ENCODE assay signal across 7 mouse cellular contexts in the genomic region with DNA sequence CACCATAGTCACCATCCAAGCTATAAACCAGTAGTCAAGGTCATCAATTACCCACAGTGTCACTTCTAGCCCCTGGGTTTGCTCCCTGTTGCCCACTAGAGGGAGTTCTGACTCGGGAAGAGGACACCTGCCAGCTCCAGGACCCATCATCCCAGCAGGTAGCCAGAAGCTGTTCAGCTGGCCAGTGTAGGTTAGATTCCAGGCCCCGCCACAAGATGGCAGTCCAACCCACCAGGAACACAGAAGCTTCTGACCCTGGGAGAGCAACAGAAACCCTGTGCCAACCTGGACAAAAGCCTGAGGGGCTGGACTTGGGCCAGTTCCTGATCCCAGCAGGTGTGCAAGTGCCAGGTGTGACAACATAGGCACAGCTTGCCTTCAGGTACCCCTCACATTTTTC. TPM values are rescaled to one million over a fixed set of nuclear protein-coding genes. Genes with fewer than 3 reads are reported as not detected.
DNase-seq lines count a peak whose midpoint lies in the region; ATAC-seq lines count a peak whose summit lies in the region.

No protein-coding gene starts in this region.

- peaks cover 13% of the 10 kb centered on the region for H3K27me3 ChIP-seq in hindbrain, embryonic 16.5 days (replicated peaks; ENCODE audit: control insufficient read depth, insufficient read depth, low read length)
- peaks cover 43% of the 10 kb centered on the region for H3K27me3 ChIP-seq in midbrain, embryonic 13.5 days

- H3K4me1 ChIP-seq in hindbrain, embryonic 16.5 days (ENCODE audit: control insufficient read depth, insufficient read depth, low read depth, low read length) = peaks cover 12% of the 10 kb centered on the region
- H3K4me1 ChIP-seq in midbrain, embryonic 13.5 days (replicated peaks) = peaks cover 24% of the 10 kb centered on the region

- no peak overlapping the region for H3K4me3 ChIP-seq in hindbrain, embryonic 16.5 days (ENCODE audit: low read length)
- no peak overlapping the region for H3K4me3 ChIP-seq in midbrain, embryonic 13.5 days (replicated peaks)

- DNase-seq in NIH3T3 (ENCODE audit: low read depth) = peak; percentile 78
- DNase-seq in c-Kit-positive CD71-positive TER-119-positive erythroid progenitor cells, embryonic 14.5 days (ENCODE audit: low spot score) = peak; percentile 23
- DNase-seq in forelimb bud, embryonic 11.5 days (ENCODE audit: low read depth, low spot score) = peak; percentile 74
- DNase-seq in left cerebral cortex, adult 18-20 months (ENCODE audit: low spot score in 2 of 2) = peak; percentile 84 to 88
- DNase-seq in spleen, adult 18-20 months = peak; percentile 67 to 80

- WGBS in hindbrain, embryonic 16.5 days = 0% methylated on average over 2 of the region's 2 CpGs
- WGBS in midbrain, embryonic 13.5 days = 0% methylated on average over 2 of the region's 2 CpGs

- no peaks in the 10 kb centered on the region for H3K9me3 ChIP-seq in hindbrain, embryonic 16.5 days (ENCODE audit: control insufficient read depth, low read length)
- H3K9me3 ChIP-seq in midbrain, embryonic 13.5 days = no peaks in the 10 kb centered on the region

- no peak overlapping the region for H3K27ac ChIP-seq in hindbrain, embryonic 16.5 days (ENCODE audit: low read depth, low read length)
- no peak overlapping the region for H3K27ac ChIP-seq in midbrain, embryonic 13.5 days

- peak; percentile 43 for ATAC-seq in hindbrain, embryonic 16.5 days
- ATAC-seq in midbrain, embryonic 13.5 days = peak; percentile 31

- H3K4me2 ChIP-seq in hindbrain, embryonic 16.5 days (ENCODE audit: low read length) = no peak overlapping the region
- no peak overlapping the region for H3K4me2 ChIP-seq in midbrain, embryonic 13.5 days (replicated peaks)

- no peak overlapping the region for H3K9ac ChIP-seq in hindbrain, embryonic 16.5 days (ENCODE audit: low read depth, low read length)
- H3K9ac ChIP-seq in midbrain, embryonic 13.5 days (replicated peaks) = no peak overlapping the region

- no peaks in the 10 kb centered on the region for H3K36me3 ChIP-seq in hindbrain, embryonic 16.5 days (ENCODE audit: control insufficient read depth, insufficient read depth, low read length)
- H3K36me3 ChIP-seq in midbrain, embryonic 13.5 days = no peaks in the 10 kb centered on the region

RNA-seq across cellular contexts. Expression of a gene that starts 3.2 kb away (rescaled TPM):
- 13.4 and 14.5 TPM in 2 replicates for polyA plus RNA-seq in hindbrain, embryonic 16.5 days (2015; fragmentation: Nextera tagmentation; extraction: Ambion mirVana)
- total RNA-seq in left cerebral cortex, adult 18-20 months (2021) = 100 to 1,000 TPM; 132 to 153 TPM
- 8.0 and 8.5 TPM in 2 replicates for polyA plus RNA-seq in midbrain, embryonic 13.5 days (2015; fragmentation: Nextera tagmentation; extraction: Ambion mirVana)

RNA-seq across cellular contexts. Expression of a gene that starts 16.8 kb away (rescaled TPM):
- polyA plus RNA-seq in hindbrain, embryonic 16.5 days (2015; fragmentation: Nextera tagmentation; extraction: Ambion mirVana) = 0.19 and 1.9 TPM in 2 replicates
- total RNA-seq in left cerebral cortex, adult 18-20 months (2021) = not detected
- polyA plus RNA-seq in midbrain, embryonic 13.5 days (2015; fragmentation: Nextera tagmentation; extraction: Ambion mirVana) = not detected in 2 replicates

Comparison
In these comparisons a context has a peak if more than half of its experiments do, and no peak if none do; other contexts are left out.
1. DNase-seq: peak in every context shown above with its lines; median percentile 86 in left cerebral cortex, adult 18-20 months; 78 in NIH3T3; 74 in forelimb bud, embryonic 11.5 days; 74 in spleen, adult 18-20 months; 23 in c-Kit-positive CD71-positive TER-119-positive erythroid progenitor cells, embryonic 14.5 days.